Comparison of ENCODE assay signal across 24 mouse cellular contexts in the genomic region with DNA sequence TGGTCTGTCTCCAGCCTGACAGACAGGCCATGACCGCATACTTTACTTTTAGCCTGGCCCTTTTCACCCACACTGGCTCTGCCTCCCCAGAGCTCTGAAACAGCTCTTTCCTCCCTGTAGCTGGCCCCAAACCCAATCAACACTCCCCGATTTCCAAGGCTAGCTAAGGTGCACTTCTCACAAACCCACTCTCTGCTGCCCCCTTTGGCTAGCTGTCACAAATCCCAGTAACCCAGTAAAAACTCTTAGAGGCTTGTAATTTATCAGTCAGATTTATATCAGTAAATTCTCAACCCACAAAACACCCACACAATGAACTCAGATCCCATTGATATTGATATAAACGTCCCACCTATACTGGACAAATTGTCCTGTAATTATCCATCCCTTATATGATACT. TPM values are rescaled to one million over a fixed set of nuclear protein-coding genes. Genes with fewer than 3 reads are reported as not detected.
DNase-seq lines count a peak whose midpoint lies in the region; ATAC-seq and TF ChIP-seq lines count a peak whose summit lies in the region.
"Had no signal": no experiment of that assay in that cellular context is flagged by ENCODE, and none has a peak within 500 bp of the region (broad histone marks: within the 10 kb centered on the region; RNA-seq: fewer than 3 reads in every experiment).

No protein-coding gene starts in this region.

- no peak for ATAC-seq in CD4-positive, CD25-positive, alpha-beta regulatory T cell, adult 4 months
- ATAC-seq: forebrain, postnatal 0 days; lung, postnatal 0 days; midbrain, embryonic 15.5 days had no signal

- peak; percentile 16 for DNase-seq in CD4-positive, CD25-positive, alpha-beta regulatory T cell, adult 2 months (ENCODE audit: low read depth, low spot score)
- no peak for DNase-seq in left cerebral cortex, adult 2 months (ENCODE audit: extremely low spot score in 1 of 2, low spot score in 2 of 2)
- DNase-seq in left cerebral cortex, postnatal 4 days = no peak
- DNase-seq in A20 (ENCODE audit: low read depth, low spot score) = peak; percentile 18
- DNase-seq in ZHBTc4 (ENCODE audit: low read depth, low spot score) = peak; percentile 32
- DNase-seq in adrenal gland, adult (ENCODE audit: inconsistent age in 2 of 2, low spot score in 1 of 2) = no peak
- no peak for DNase-seq in left cerebral cortex, adult 9 months (ENCODE audit: low spot score in 2 of 2)
- DNase-seq: adrenal gland, adult 8-10 months; cerebellum, adult 9-11 months; forebrain, postnatal 0 days; gastrocnemius, postnatal 36 days; heart, postnatal 10 days; kidney, postnatal 4 days; right cerebral cortex, postnatal 14 days; spleen, adult 18-20 months had no signal

- intact Hi-C loops in left cerebral cortex, adult 2 months (cut with DNase I) = no loop called here
- intact Hi-C loops in left cerebral cortex, postnatal 4 days (cut with DNase I) = no loop called here

- no peak overlapping the region for H3K4me3 ChIP-seq in left cerebral cortex, adult 2 months
- H3K4me3 ChIP-seq: embryonic facial prominence, embryonic 15.5 days; hindbrain, embryonic 13.5 days; kidney, embryonic 15.5 days; limb, embryonic 15.5 days; liver, embryonic 15.5 days; midbrain, embryonic 15.5 days had no signal

- TF ChIP-seq CTCF in left cerebral cortex, adult 2 months (IDR thresholded peaks at IDR 0.05) = peak; percentile 5; the same call in 1 of the 2 replicates

- H3K27ac ChIP-seq in left cerebral cortex, adult 2 months = no peak overlapping the region
- H3K27ac ChIP-seq: embryonic facial prominence, embryonic 15.5 days; hindbrain, embryonic 13.5 days; kidney, embryonic 15.5 days; limb, embryonic 15.5 days; liver, embryonic 15.5 days; midbrain, embryonic 15.5 days had no signal

RNA-seq across cellular contexts. Expression of a gene that starts 25.1 kb away (rescaled TPM):
- polyA plus RNA-seq in CD4-positive, CD25-positive, alpha-beta regulatory T cell, adult 4 months (2017; shearing (Covaris generic)) = under 1 TPM in 1 of 2 experiments, not detected in 1; 0.34 TPM
- not detected for total RNA-seq in left cerebral cortex, adult 2 months (2021)
- total RNA-seq in left cerebral cortex, postnatal 4 days (2021) = under 1 TPM; 0.16 to 0.28 TPM
- total RNA-seq: gastrocnemius, postnatal 36 days had no signal
- polyA plus RNA-seq: G1E had no signal

Comparison
In these comparisons a context has a peak if more than half of its experiments do, and no peak if none do; other contexts are left out.
1. DNase-seq: peak in CD4-positive, CD25-positive, alpha-beta regulatory T cell, adult 2 months (single experiment), A20 (single experiment) and ZHBTc4 (single experiment); none in left cerebral cortex, adult 2 months (0 of 2), left cerebral cortex, postnatal 4 days (single experiment), adrenal gland, adult (0 of 2) and left cerebral cortex, adult 9 months (0 of 2).